Mouse (Mus musculus): ENCODE measurements around the gene Caskin1.

DNA sequence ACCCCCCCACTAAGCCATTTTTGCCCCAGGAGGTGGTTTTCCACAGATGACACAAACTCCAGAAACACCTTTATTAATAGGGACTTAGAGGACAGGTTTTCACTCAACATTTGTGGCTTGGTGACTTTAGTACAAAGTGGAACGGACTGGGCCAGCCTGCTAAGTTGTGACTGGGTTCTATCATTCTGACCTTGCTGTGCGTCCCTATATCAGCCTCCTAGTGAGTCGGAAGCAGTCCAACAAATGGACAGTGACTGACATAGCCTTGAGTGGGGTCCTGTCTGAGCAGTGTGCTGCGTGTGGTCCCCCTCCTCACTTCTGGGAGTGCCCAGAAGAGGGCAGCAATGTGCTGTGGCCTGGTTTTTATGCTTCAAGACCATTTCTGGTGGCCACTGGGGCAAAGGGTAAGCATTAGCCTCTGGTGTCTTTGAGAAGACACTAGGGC is 40.6 kb downstream of the Caskin1 start:
- TF ChIP-seq CTCF (conservative IDR thresholded peaks at IDR 0.05; ENCODE audit: insufficient read depth, insufficient read length, low read depth, low read length), result peak; percentile 85
- TF ChIP-seq POLR2A (IDR thresholded peaks at IDR 0.05; ENCODE audit: low read depth, low read length), result no peak

Measured in kidney, adult 2 months (tissue).